Mouse (Mus musculus): ENCODE data around the gene Abcb10.
"Not testable (repeated sequence)": the region's sequence is repeated elsewhere in the genome, so short reads cannot be mapped to it uniquely, and the experiment has no call there.

The Abcb10 gene

GRCm38 (mm10) chr8:123980239-123980638, 2.7 kb downstream of the Abcb10 start:
- in situ Hi-C loops (cut with MboI): no loop called here

- in situ Hi-C loops (cut with MboI): no loop called here
Measured at GRCm38 (mm10) chr8:123978926-123979325, 4.0 kb downstream of the Abcb10 start.

- in situ Hi-C loops (cut with MboI): no loop called here
Measured at GRCm38 (mm10) chr8:123978166-123978838, 4.6 kb downstream of the Abcb10 start.

- in situ Hi-C loops (cut with MboI): no loop called here
Measured at GRCm38 (mm10) chr8:123977499-123977898, 5.4 kb downstream of the Abcb10 start.

- in situ Hi-C loops (cut with MboI): no loop called here
Measured at GRCm38 (mm10) chr8:123973495-123973894, 9.4 kb downstream of the Abcb10 start.

GRCm38 (mm10) chr8:123966896-123967295, 16.0 kb downstream of the Abcb10 start:
- in situ Hi-C loops (cut with MboI): no loop called here

GRCm38 (mm10) chr8:123961371-123961770, 21.6 kb downstream of the Abcb10 start:
- in situ Hi-C loops (cut with MboI): no loop called here

GRCm38 (mm10) chr8:123960556-123960955, 22.4 kb downstream of the Abcb10 start:
- in situ Hi-C loops (cut with MboI): not testable (repeated sequence)

GRCm38 (mm10) chr8:123960056-123960455, 22.9 kb downstream of the Abcb10 start:
- in situ Hi-C loops (cut with MboI): no loop called here

- in situ Hi-C loops (cut with MboI): no loop called here
Measured at GRCm38 (mm10) chr8:123959473-123959872, 23.4 kb downstream of the Abcb10 start.

- in situ Hi-C loops (cut with MboI): no loop called here
Measured at GRCm38 (mm10) chr8:123958130-123958529, 24.8 kb downstream of the Abcb10 start.

GRCm38 (mm10) chr8:123954246-123954645, 28.7 kb downstream of the Abcb10 start:
- in situ Hi-C loops (cut with MboI): no loop called here

GRCm38 (mm10) chr8:123953686-123954085, 29.2 kb downstream of the Abcb10 start:
- in situ Hi-C loops (cut with MboI): no loop called here

GRCm38 (mm10) chr8:123950077-123950802, 32.7 kb downstream of the Abcb10 start:
- in situ Hi-C loops (cut with MboI): no loop called here

- in situ Hi-C loops (cut with MboI): no loop called here
Measured at GRCm38 (mm10) chr8:123949686-123949986, 33.3 kb downstream of the Abcb10 start.

GRCm38 (mm10) chr8:123948942-123949685, 33.8 kb downstream of the Abcb10 start, which contains the start of gene Nup133:
Gene Nup133 (minus strand): TSS chr8:123949265.
- in situ Hi-C loops (cut with MboI): no loop called here

GRCm38 (mm10) chr8:123929026-123929425, 53.9 kb downstream of the Abcb10 start:
- in situ Hi-C loops (cut with MboI): no loop called here

GRCm38 (mm10) chr8:123925671-123926070, 57.3 kb downstream of the Abcb10 start:
- in situ Hi-C loops (cut with MboI): no loop called here

GRCm38 (mm10) chr8:123924719-123925118, 58.2 kb downstream of the Abcb10 start:
- in situ Hi-C loops (cut with MboI): no loop called here

GRCm38 (mm10) chr8:123914635-123915034, 68.3 kb downstream of the Abcb10 start:
- in situ Hi-C loops (cut with MboI): no loop called here

- in situ Hi-C loops (cut with MboI): no loop called here
Measured at GRCm38 (mm10) chr8:123912265-123912664, 70.7 kb downstream of the Abcb10 start.

GRCm38 (mm10) chr8:123907604-123908003, 75.3 kb downstream of the Abcb10 start:
- in situ Hi-C loops (cut with MboI): no loop called here

GRCm38 (mm10) chr8:123902653-123903052, 80.3 kb downstream of the Abcb10 start:
- in situ Hi-C loops (cut with MboI): no loop called here
